Mouse (Mus musculus): Measurements from ENCODE around the gene Ccdc57.

- TF ChIP-seq POLR2A (IDR thresholded peaks at IDR 0.05; ENCODE audit: borderline replicate concordance, extremely low read depth, insufficient read depth, insufficient read length, poor library complexity, severe bottlenecking), result no peak
- TF ChIP-seq CTCF (IDR thresholded peaks at IDR 0.05; ENCODE audit: borderline replicate concordance, extremely low read depth, insufficient read depth, insufficient read length), result no peak
These were observed 17.2 kb upstream of the Ccdc57 start for GRCm38 (mm10) chr11:120949863-120950262.

All from brain, embryonic 14.5 days (tissue).